Mouse (Mus musculus) small intestine, adult 2 months (tissue): Measurements from ENCODE around the gene Map3k4. TPM values are rescaled to one million over a fixed set of nuclear protein-coding genes. Genes with fewer than 3 reads are reported as not detected.
A peak's percentile ranks its signal among the peaks of the same experiment; 100 is the strongest.

Source experiments
- H3K27ac ChIP-seq: fragments of 200-500 bp; 2 replicates; pipeline ENCODE4 v1.5.1; 2012; ENCODE audit warnings: low read depth, low read length, control low read depth, inconsistent platforms; ENCODE audit not compliant: insufficient read depth
- H3K27me3 ChIP-seq: fragments of 200-500 bp; 2 replicates; pipeline ENCODE4 v1.6.1; 2012; ENCODE audit warnings: mild to moderate bottlenecking, moderate library complexity, low read length, inconsistent platforms; ENCODE audit not compliant: control insufficient read depth, insufficient read depth
- H3K36me3 ChIP-seq: fragments of 200-500 bp; 2 replicates; pipeline ENCODE4 v1.6.1; 2012; ENCODE audit warnings: mild to moderate bottlenecking, low read length, control low read depth, inconsistent platforms; ENCODE audit not compliant: control insufficient read depth, insufficient read depth
- H3K4me1 ChIP-seq: fragments of 200-500 bp; 2 replicates; pipeline ENCODE4 v1.6.1; 2012; ENCODE audit warnings: low read length, inconsistent platforms, mixed read lengths; ENCODE audit not compliant: control insufficient read depth, insufficient read depth, insufficient read length
- H3K4me3 ChIP-seq: fragments of 200-500 bp; 2 replicates; pipeline ENCODE4 v1.5.1; 2012; ENCODE audit warnings: low read depth, mild to moderate bottlenecking, control low read depth, inconsistent platforms, low read length, moderate library complexity
- CTCF ChIP-seq: fragments of 200-500 bp; IDR thresholded peaks from 2 replicates; pipeline ENCODE4 v1.5.1; 2012; ENCODE audit warnings: low read depth, mild to moderate bottlenecking, control low read depth, inconsistent platforms, low read length, moderate library complexity, mixed read lengths; ENCODE audit not compliant: insufficient replicate concordance, insufficient read length; ENCODE audit errors: extremely low read depth
- POLR2A ChIP-seq: fragments of 200-500 bp; IDR thresholded peaks from 2 replicates; pipeline ENCODE4 v1.6.1; 2012; ENCODE audit warnings: low read depth, mild to moderate bottlenecking, control low read depth, inconsistent platforms, low read length, moderate library complexity
- WGBS: fragments of 180-500 bp; shearing (Covaris S2); methylation state at CpG from one replicate; pipeline ENCODE4 v1.1.7; 2018; 5-methylcytosine and 5-hydroxymethylcytosine counted together
- polyA plus RNA-seq: library from polyadenylated mRNA; depleted of rRNA; stranded (reverse); fragments of >200 nt; gene quantifications from 2 replicates; pipeline ENCODE4 v1.2.3, GENCODE M21; 2012

Map3k4 gene
- polyA plus RNA-seq, 1 experiment: 44.2 TPM

- H3K36me3 ChIP-seq: no peaks in the 10 kb centered on the region
- no peaks in the 10 kb centered on the region for H3K27me3 ChIP-seq
- no peak for TF ChIP-seq CTCF
- TF ChIP-seq POLR2A: no peak
- H3K4me3 ChIP-seq: no peak overlapping the region
- 69% methylated on average over 15 of the region's 15 CpGs for WGBS
- H3K4me1 ChIP-seq: peaks cover 42% of the 10 kb centered on the region
- H3K27ac ChIP-seq: no peak overlapping the region
These were observed 115.1 kb downstream of the Map3k4 start for GRCm38 (mm10) chr17:12203414-12203897.

- Histone ChIP-seq H3K27ac (no peak overlapping the region), H3K36me3 (no peaks in the 10 kb centered on the region), H3K4me3 (no peak overlapping the region), H3K4me1 (peaks cover 41% of the 10 kb centered on the region), H3K27me3 (no peaks in the 10 kb centered on the region)
- WGBS: 92% methylated on average over 1 of the region's 1 CpGs
- TF ChIP-seq POLR2A: no peak
- no peak for TF ChIP-seq CTCF
These were observed 117.5 kb downstream of the Map3k4 start for GRCm38 (mm10) chr17:12201086-12201485.

- Histone ChIP-seq H3K27ac (no peak overlapping the region), H3K4me3 (no peak overlapping the region), H3K27me3 (no peaks in the 10 kb centered on the region), H3K4me1 (peaks cover 38% of the 10 kb centered on the region), H3K36me3 (no peaks in the 10 kb centered on the region)
- 53% methylated on average over 4 of the region's 4 CpGs for WGBS
- TF ChIP-seq POLR2A (no peak), CTCF (no peak)
These were observed 118.7 kb downstream of the Map3k4 start for GRCm38 (mm10) chr17:12199933-12200332.

GRCm38 (mm10) chr17:12195604-12196003 lies 123.0 kb downstream of the Map3k4 start:
- no peak overlapping the region for H3K4me3 ChIP-seq
- WGBS: 17% methylated on average over 10 of the region's 10 CpGs
- no peaks in the 10 kb centered on the region for H3K27me3 ChIP-seq
- peak overlapping the region; percentile 80 for H3K27ac ChIP-seq
- no peaks in the 10 kb centered on the region for H3K36me3 ChIP-seq
- TF ChIP-seq CTCF (no peak), POLR2A (0 out of 2 replicates have a peak, but pooled peaks have one; percentile 16)
- peaks cover 20% of the 10 kb centered on the region for H3K4me1 ChIP-seq

GRCm38 (mm10) chr17:12195137-12195536 lies 123.5 kb downstream of the Map3k4 start:
- no peaks in the 10 kb centered on the region for H3K27me3 ChIP-seq
- peak overlapping the region; percentile 22; the same call in 1 of the 2 replicates for H3K4me3 ChIP-seq
- H3K27ac ChIP-seq: peak overlapping the region; percentile 80
- no peaks in the 10 kb centered on the region for H3K36me3 ChIP-seq
- H3K4me1 ChIP-seq: peaks cover 20% of the 10 kb centered on the region
- 20% methylated on average over 5 of the region's 5 CpGs for WGBS
- TF ChIP-seq CTCF (no peak), POLR2A (no peak)

GRCm38 (mm10) chr17:12187782-12188181 lies 130.8 kb downstream of the Map3k4 start:
- TF ChIP-seq POLR2A (no peak), CTCF (no peak)
- H3K27ac ChIP-seq: no peak overlapping the region
- no peaks in the 10 kb centered on the region for H3K4me1 ChIP-seq
- no peak overlapping the region for H3K4me3 ChIP-seq
- H3K27me3 ChIP-seq: no peaks in the 10 kb centered on the region
- WGBS: 16% methylated on average over 1 of the region's 1 CpGs
- no peaks in the 10 kb centered on the region for H3K36me3 ChIP-seq

- no peaks in the 10 kb centered on the region for H3K36me3 ChIP-seq
- H3K27me3 ChIP-seq: no peaks in the 10 kb centered on the region
- no peak overlapping the region for H3K27ac ChIP-seq
- H3K4me3 ChIP-seq: no peak overlapping the region
- no peaks in the 10 kb centered on the region for H3K4me1 ChIP-seq
- TF ChIP-seq POLR2A (no peak), CTCF (no peak)
- WGBS: 88% methylated on average over 3 of the region's 3 CpGs
These were observed 132.3 kb downstream of the Map3k4 start for GRCm38 (mm10) chr17:12186341-12186740.

- Histone ChIP-seq H3K4me1 (no peaks in the 10 kb centered on the region), H3K36me3 (no peaks in the 10 kb centered on the region), H3K27me3 (no peaks in the 10 kb centered on the region), H3K27ac (no peak overlapping the region), H3K4me3 (no peak overlapping the region)
- TF ChIP-seq POLR2A (no peak), CTCF (no peak)
- WGBS: 91% methylated on average over 4 of the region's 4 CpGs
These were observed 132.7 kb downstream of the Map3k4 start for GRCm38 (mm10) chr17:12185855-12186254.
